Mouse (Mus musculus): ENCODE data around the gene Ptprg.

- TF ChIP-seq CTCF (IDR thresholded peaks at IDR 0.05 in 2 of 3, conservative IDR thresholded peaks at IDR 0.05 in 1 of 3; ENCODE audit: control insufficient read depth in 1 of 3, insufficient read depth in 1 of 3, low read depth in 2 of 3, low read length in 3 of 3, poor library complexity in 1 of 3, severe bottlenecking in 1 of 3), result no peak
- TF ChIP-seq EP300 (IDR thresholded peaks at IDR 0.05; ENCODE audit: low read depth in 1 of 2, low read length in 2 of 2), result no peak
- no peak for TF ChIP-seq MAFK (IDR thresholded peaks at IDR 0.05; ENCODE audit: borderline replicate concordance, low read depth, low read length)
- TF ChIP-seq BHLHE40 (IDR thresholded peaks at IDR 0.05; ENCODE audit: borderline replicate concordance, low read depth, low read length), result no peak
These were observed 554.1 kb downstream of the Ptprg start for GRCm38 (mm10) chr14:12107459-12107858.
